Mouse (Mus musculus): ENCODE measurements around the gene Rela.

The Rela gene

GRCm38 (mm10) chr19:5636036-5636570 is 1.2 kb upstream of the Rela start:
- DNase-seq (ENCODE audit: extremely low read depth, insufficient read length, low spot score) = no peak

- no peak for DNase-seq (ENCODE audit: extremely low read depth, insufficient read length, low spot score)
These were observed 677 bp upstream of the Rela start for GRCm38 (mm10) chr19:5636571-5637041.

GRCm38 (mm10) chr19:5638416-5639005 is 1.2 kb downstream of the Rela start:
- no peak for DNase-seq (ENCODE audit: extremely low read depth, insufficient read length, low spot score)

GRCm38 (mm10) chr19:5640339-5640738 is 3.1 kb downstream of the Rela start:
- no peak for DNase-seq (ENCODE audit: extremely low read depth, insufficient read length, low spot score)

- no peak for DNase-seq (ENCODE audit: extremely low read depth, insufficient read length, low spot score)
These were observed 3.7 kb downstream of the Rela start for GRCm38 (mm10) chr19:5641021-5641420.

- no peak for DNase-seq (ENCODE audit: extremely low read depth, insufficient read length, low spot score)
These were observed 4.4 kb downstream of the Rela start for GRCm38 (mm10) chr19:5641641-5642040.

- no peak for DNase-seq (ENCODE audit: extremely low read depth, insufficient read length, low spot score)
These were observed 8.0 kb downstream of the Rela start for GRCm38 (mm10) chr19:5645280-5645679.

- no peak for DNase-seq (ENCODE audit: extremely low read depth, insufficient read length, low spot score)
These were observed 9.5 kb downstream of the Rela start for GRCm38 (mm10) chr19:5646731-5647330.

GRCm38 (mm10) chr19:5647791-5648190 is 10.5 kb downstream of the Rela start:
- no peak for DNase-seq (ENCODE audit: extremely low read depth, insufficient read length, low spot score)

GRCm38 (mm10) chr19:5648401-5649297 is 11.4 kb downstream of the Rela start:
- no peak for DNase-seq (ENCODE audit: extremely low read depth, insufficient read length, low spot score)

- no peak for DNase-seq (ENCODE audit: extremely low read depth, insufficient read length, low spot score)
These were observed 12.0 kb downstream of the Rela start for GRCm38 (mm10) chr19:5649298-5649741.

GRCm38 (mm10) chr19:5651502-5652274 is 14.4 kb downstream of the Rela start:
- no peak for DNase-seq (ENCODE audit: extremely low read depth, insufficient read length, low spot score)

GRCm38 (mm10) chr19:5652570-5652969 is 15.3 kb downstream of the Rela start:
- no peak for DNase-seq (ENCODE audit: extremely low read depth, insufficient read length, low spot score)

GRCm38 (mm10) chr19:5653969-5654719 is 16.9 kb downstream of the Rela start:
- DNase-seq (ENCODE audit: extremely low read depth, insufficient read length, low spot score) = no peak

GRCm38 (mm10) chr19:5654720-5655298 is 17.5 kb downstream of the Rela start:
- no peak for DNase-seq (ENCODE audit: extremely low read depth, insufficient read length, low spot score)

- no peak for DNase-seq (ENCODE audit: extremely low read depth, insufficient read length, low spot score)
These were observed 23.9 kb downstream of the Rela start for GRCm38 (mm10) chr19:5660942-5661751.

- no peak for DNase-seq (ENCODE audit: extremely low read depth, insufficient read length, low spot score)
These were observed 25.0 kb downstream of the Rela start for GRCm38 (mm10) chr19:5662310-5662709.

Measured in 3134 (cell line).